Mouse (Mus musculus): ENCODE measurements around the gene Copz2.

DNA sequence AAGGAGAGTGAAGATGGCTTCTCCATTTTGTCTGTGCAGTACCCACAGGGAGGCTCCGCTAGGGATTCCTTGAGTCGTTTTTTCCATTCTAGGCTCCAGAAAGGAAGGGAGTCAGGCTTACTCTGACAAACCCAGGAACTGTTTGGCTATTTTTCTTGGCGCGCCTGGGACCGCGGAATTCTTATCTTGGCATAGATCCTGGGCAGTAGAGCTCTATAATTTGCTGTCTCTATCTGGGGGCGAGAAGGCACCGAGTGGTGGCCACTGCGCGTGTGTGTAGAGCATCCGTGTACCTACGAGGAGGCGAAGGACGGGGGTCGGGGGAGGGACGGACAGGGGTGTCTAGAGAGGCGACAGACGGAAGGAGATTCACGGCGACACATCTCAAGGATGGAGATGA is 11.8 kb downstream of the Copz2 start:
- TF ChIP-seq EP300 (IDR thresholded peaks at IDR 0.05) = no peak
- TF ChIP-seq CTCF (IDR thresholded peaks at IDR 0.05) = no peak

Measured in lung, postnatal 0 days (tissue).